Mouse (Mus musculus): ENCODE measurements around the gene Nbea. TPM values are rescaled to one million over a fixed set of nuclear protein-coding genes. Genes with fewer than 3 reads are reported as not detected.

The Nbea gene
- polyA plus RNA-seq, 1 experiment from 2014 or later = 0.59 TPM

DNA sequence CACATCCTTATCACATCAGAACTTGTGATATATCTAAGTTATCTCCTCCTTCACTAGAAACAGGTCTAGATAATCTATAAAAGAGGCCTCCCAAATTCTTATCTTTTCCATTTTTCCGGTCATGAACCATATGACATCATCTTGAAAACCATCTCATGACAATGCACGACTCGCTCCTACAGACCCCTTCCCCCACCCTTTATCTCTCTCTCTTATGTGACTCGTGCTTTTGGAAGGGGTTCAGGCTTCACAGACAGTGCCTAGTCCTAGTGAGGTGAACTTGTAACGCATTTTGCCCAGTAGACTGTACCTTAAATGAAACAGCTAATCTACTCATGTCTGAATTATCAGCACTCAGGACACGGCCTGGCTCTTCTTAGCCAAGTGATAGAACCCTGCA, 481.9 kb downstream of the Nbea start:
- Histone ChIP-seq H3K36me3 (ENCODE audit: control insufficient read depth, insufficient read depth) (no peaks in the 10 kb centered on the region), H3K4me1 (ENCODE audit: control insufficient read depth, low read depth, low read length) (no peaks in the 10 kb centered on the region), H3K4me2 (ENCODE audit: low read depth, low read length) (no peak overlapping the region), H3K27me3 (ENCODE audit: control insufficient read depth, insufficient read depth, low read depth, low read length) (no peaks in the 10 kb centered on the region), H3K4me3 (ENCODE audit: low read depth, low read length) (no peak overlapping the region), H3K9ac (ENCODE audit: low read depth, low read length) (no peak overlapping the region), H3K27ac (ENCODE audit: low read length) (no peak overlapping the region), H3K9me3 (replicated peaks; ENCODE audit: control insufficient read depth, low read length) (no peaks in the 10 kb centered on the region)
- ATAC-seq (ENCODE audit: low read depth) = no peak
- 36% methylated on average over 6 of the region's 6 CpGs for WGBS (ENCODE audit: insufficient replicate concordance)

DNA sequence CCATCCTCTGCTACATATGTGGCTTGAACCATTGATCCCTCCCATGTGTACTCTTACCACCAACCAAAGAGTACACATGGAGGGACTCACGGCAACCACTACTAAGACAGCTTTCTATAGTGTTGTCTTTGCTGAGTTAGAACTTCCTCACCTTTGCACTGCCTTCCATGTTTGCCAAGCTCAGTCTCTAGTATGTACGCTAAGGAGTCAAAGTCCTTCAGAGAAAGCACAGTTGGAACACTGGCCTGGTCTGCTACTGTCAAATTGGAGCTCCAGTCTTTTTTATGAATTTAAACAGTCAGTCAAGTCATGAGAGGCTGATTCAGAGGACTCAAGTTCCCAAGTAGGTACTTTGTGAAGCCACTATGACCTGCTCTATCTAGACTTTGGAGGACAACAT, 486.3 kb downstream of the Nbea start:
- Histone ChIP-seq H3K36me3 (ENCODE audit: control insufficient read depth, insufficient read depth) (no peaks in the 10 kb centered on the region), H3K27me3 (ENCODE audit: control insufficient read depth, insufficient read depth, low read depth, low read length) (no peaks in the 10 kb centered on the region), H3K4me2 (ENCODE audit: low read depth, low read length) (no peak overlapping the region), H3K4me1 (ENCODE audit: control insufficient read depth, low read depth, low read length) (no peaks in the 10 kb centered on the region), H3K27ac (ENCODE audit: low read length) (no peak overlapping the region), H3K9me3 (replicated peaks; ENCODE audit: control insufficient read depth, low read length) (no peaks in the 10 kb centered on the region), H3K4me3 (ENCODE audit: low read depth, low read length) (no peak overlapping the region), H3K9ac (ENCODE audit: low read depth, low read length) (no peak overlapping the region)
- no peak for ATAC-seq (ENCODE audit: low read depth)
- WGBS (ENCODE audit: insufficient replicate concordance) = 61% methylated on average over 2 of the region's 2 CpGs

DNA sequence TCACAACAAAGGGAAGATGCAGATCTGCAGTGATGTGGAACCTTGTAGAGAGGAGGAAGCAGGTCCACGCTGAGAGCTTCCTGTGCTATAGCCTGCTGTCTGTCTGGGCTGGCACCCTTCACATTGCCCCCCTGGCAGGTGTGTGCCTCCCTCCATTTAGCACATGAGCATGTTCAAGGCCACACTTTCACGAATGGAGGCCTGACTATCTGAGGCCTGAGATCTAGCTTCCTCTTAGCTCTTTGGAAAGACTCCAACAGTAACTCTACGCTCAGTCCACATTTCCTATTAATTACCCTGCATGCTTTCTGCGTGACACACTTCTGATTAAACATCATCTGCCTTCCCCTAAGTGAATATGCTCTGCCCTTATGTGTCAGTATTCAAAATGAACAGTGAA, 490.4 kb downstream of the Nbea start:
- no peak for ATAC-seq (ENCODE audit: low read depth)
- 40% methylated on average over 4 of the region's 4 CpGs for WGBS (ENCODE audit: insufficient replicate concordance)

DNA sequence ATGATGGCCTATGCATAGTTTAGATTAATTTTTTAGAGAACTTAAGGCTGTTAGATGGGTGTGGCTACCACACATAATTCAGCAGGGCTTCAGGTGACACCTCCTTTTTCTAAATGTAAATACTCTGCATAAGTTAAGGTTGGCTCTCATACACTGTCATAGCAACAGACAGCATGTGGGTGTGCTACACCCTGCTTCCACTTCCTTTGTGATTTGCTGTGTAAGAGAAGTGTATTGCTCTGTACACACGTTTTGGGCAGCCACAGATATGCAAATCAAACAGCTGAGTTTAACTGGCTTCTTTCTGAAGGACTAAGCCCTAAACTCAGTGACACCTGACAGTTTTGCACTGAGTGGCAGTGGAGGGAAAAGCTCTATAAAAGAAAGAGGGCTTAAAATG, 495.4 kb downstream of the Nbea start:
- Histone ChIP-seq H3K9ac (ENCODE audit: low read depth, low read length) (no peak overlapping the region), H3K4me1 (ENCODE audit: control insufficient read depth, low read depth, low read length) (no peaks in the 10 kb centered on the region), H3K9me3 (replicated peaks; ENCODE audit: control insufficient read depth, low read length) (no peaks in the 10 kb centered on the region), H3K36me3 (ENCODE audit: control insufficient read depth, insufficient read depth) (no peaks in the 10 kb centered on the region), H3K4me2 (ENCODE audit: low read depth, low read length) (no peak overlapping the region), H3K4me3 (ENCODE audit: low read depth, low read length) (no peak overlapping the region), H3K27me3 (ENCODE audit: control insufficient read depth, insufficient read depth, low read depth, low read length) (no peaks in the 10 kb centered on the region), H3K27ac (ENCODE audit: low read length) (no peak overlapping the region)
- 5% methylated on average over 1 of the region's 1 CpGs for WGBS (ENCODE audit: insufficient replicate concordance)
- ATAC-seq (ENCODE audit: low read depth) = no peak

More for the DNA sequence above, 490.4 kb downstream of the Nbea start:
- Histone ChIP-seq H3K27me3 (ENCODE audit: control insufficient read depth, insufficient read depth, low read depth, low read length) (no peaks in the 10 kb centered on the region), H3K9ac (ENCODE audit: low read depth, low read length) (no peak overlapping the region), H3K4me1 (ENCODE audit: control insufficient read depth, low read depth, low read length) (no peaks in the 10 kb centered on the region), H3K4me3 (ENCODE audit: low read depth, low read length) (no peak overlapping the region), H3K4me2 (ENCODE audit: low read depth, low read length) (no peak overlapping the region), H3K36me3 (ENCODE audit: control insufficient read depth, insufficient read depth) (no peaks in the 10 kb centered on the region), H3K27ac (ENCODE audit: low read length) (no peak overlapping the region), H3K9me3 (replicated peaks; ENCODE audit: control insufficient read depth, low read length) (no peaks in the 10 kb centered on the region)

DNA sequence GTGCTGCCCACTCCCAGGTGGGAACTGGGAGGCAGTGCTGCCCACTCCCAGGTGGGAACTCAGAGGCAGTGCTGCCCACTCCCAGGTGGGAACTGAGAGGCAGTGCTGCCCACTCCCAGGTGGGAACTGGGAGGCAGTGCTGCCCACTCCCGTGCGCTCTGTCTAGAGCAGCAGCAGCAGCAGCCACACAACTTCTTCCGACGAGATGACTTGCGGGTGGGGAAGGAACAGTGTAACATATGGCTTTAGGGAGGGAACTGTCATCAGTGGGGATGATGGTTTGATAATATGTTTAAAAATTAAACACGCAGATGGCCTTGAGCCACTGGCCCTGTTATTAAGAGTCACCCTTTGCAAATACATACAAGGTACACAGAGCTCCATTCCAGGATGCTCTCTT, 496.5 kb downstream of the Nbea start:
- H3K4me1 ChIP-seq (ENCODE audit: control insufficient read depth, low read depth, low read length) = no peaks in the 10 kb centered on the region
- no peak for ATAC-seq (ENCODE audit: low read depth)
- H3K4me2 ChIP-seq (ENCODE audit: low read depth, low read length) = no peak overlapping the region
- WGBS (ENCODE audit: insufficient replicate concordance) = 70% methylated on average over 6 of the region's 6 CpGs
- no peaks in the 10 kb centered on the region for H3K27me3 ChIP-seq (ENCODE audit: control insufficient read depth, insufficient read depth, low read depth, low read length)
- H3K36me3 ChIP-seq (ENCODE audit: control insufficient read depth, insufficient read depth) = no peaks in the 10 kb centered on the region
- H3K9ac ChIP-seq (ENCODE audit: low read depth, low read length) = no peak overlapping the region
- no peak overlapping the region for H3K4me3 ChIP-seq (ENCODE audit: low read depth, low read length)
- no peaks in the 10 kb centered on the region for H3K9me3 ChIP-seq (replicated peaks; ENCODE audit: control insufficient read depth, low read length)
- no peak overlapping the region for H3K27ac ChIP-seq (ENCODE audit: low read length)

DNA sequence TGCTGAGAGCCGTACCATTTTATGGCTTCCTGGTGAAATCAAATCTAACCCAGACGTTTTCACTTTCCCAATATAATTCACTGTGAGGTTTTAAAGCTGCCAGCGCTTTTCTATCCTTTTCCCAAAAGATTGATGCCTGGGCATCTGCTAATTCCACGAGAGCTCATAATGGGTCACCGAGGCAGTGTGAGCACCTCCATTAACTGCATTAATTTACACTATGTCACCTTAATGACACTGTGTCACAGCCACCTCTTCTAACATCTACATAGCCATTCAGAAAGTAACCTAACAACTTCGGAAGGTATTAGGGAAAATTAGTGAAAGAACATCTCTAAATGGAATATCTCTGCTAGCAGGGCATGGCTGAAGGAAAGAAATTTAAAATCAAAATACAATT, 497.9 kb downstream of the Nbea start:
- WGBS (ENCODE audit: insufficient replicate concordance) = 57% methylated on average over 6 of the region's 6 CpGs

DNA sequence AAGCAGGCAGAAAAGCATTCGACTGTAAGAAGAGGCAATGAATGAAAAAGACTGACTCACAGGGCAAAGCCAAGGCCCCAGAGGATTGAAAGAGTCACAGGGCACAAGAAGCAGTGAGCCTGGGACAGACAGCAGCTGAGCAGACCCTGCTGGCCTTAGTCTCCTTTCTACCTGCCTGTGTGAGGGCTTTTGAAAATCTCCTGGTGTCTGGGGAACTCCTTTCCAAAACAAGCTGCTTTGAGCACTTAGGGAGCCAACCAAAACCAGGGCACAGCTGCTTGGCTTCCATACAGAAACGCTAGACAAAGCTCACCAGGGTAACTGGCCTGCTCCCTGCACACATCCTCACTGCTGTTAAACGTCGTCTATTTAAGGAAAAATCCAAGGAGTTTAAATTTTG, 498.6 kb downstream of the Nbea start:
- ATAC-seq (ENCODE audit: low read depth) = no peak
- H3K4me3 ChIP-seq (ENCODE audit: low read depth, low read length) = no peak overlapping the region
- H3K36me3 ChIP-seq (ENCODE audit: control insufficient read depth, insufficient read depth) = no peaks in the 10 kb centered on the region
- H3K9ac ChIP-seq (ENCODE audit: low read depth, low read length) = no peak overlapping the region
- WGBS (ENCODE audit: insufficient replicate concordance) = 62% methylated on average over 4 of the region's 4 CpGs
- no peaks in the 10 kb centered on the region for H3K4me1 ChIP-seq (ENCODE audit: control insufficient read depth, low read depth, low read length)
- no peaks in the 10 kb centered on the region for H3K27me3 ChIP-seq (ENCODE audit: control insufficient read depth, insufficient read depth, low read depth, low read length)
- H3K27ac ChIP-seq (ENCODE audit: low read length) = no peak overlapping the region
- no peak overlapping the region for H3K4me2 ChIP-seq (ENCODE audit: low read depth, low read length)
- no peaks in the 10 kb centered on the region for H3K9me3 ChIP-seq (replicated peaks; ENCODE audit: control insufficient read depth, low read length)

More for the DNA sequence above, 497.9 kb downstream of the Nbea start:
- H3K9me3 ChIP-seq (replicated peaks; ENCODE audit: control insufficient read depth, low read length) = no peaks in the 10 kb centered on the region
- no peaks in the 10 kb centered on the region for H3K36me3 ChIP-seq (ENCODE audit: control insufficient read depth, insufficient read depth)
- no peak overlapping the region for H3K27ac ChIP-seq (ENCODE audit: low read length)
- H3K9ac ChIP-seq (ENCODE audit: low read depth, low read length) = no peak overlapping the region
- H3K27me3 ChIP-seq (ENCODE audit: control insufficient read depth, insufficient read depth, low read depth, low read length) = no peaks in the 10 kb centered on the region
- H3K4me3 ChIP-seq (ENCODE audit: low read depth, low read length) = no peak overlapping the region
- no peak for ATAC-seq (ENCODE audit: low read depth)
- no peaks in the 10 kb centered on the region for H3K4me1 ChIP-seq (ENCODE audit: control insufficient read depth, low read depth, low read length)
- H3K4me2 ChIP-seq (ENCODE audit: low read depth, low read length) = no peak overlapping the region

DNA sequence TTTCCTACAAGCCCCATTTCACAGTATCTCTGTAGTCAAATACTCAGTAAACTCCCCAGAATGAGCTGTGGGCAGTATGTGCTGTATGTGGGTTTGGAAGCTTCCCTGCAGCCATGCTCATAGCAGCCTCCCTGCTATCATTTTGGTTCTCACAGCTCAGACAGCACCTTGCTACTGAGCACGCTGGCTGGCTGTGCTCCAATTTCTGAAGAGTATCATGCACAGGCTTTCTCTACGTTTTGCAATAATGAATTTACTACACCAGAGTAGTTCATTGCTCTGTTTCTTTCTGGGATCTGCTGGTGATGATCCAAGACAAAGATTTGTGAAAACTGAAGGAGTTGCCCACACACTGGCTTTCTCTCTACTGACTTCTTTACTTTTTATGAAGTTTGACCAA, 505.8 kb downstream of the Nbea start:
- H3K9me3 ChIP-seq (replicated peaks; ENCODE audit: control insufficient read depth, low read length) = no peaks in the 10 kb centered on the region
- H3K4me3 ChIP-seq (ENCODE audit: low read depth, low read length) = no peak overlapping the region
- no peak overlapping the region for H3K27ac ChIP-seq (ENCODE audit: low read length)
- H3K36me3 ChIP-seq (ENCODE audit: control insufficient read depth, insufficient read depth) = no peaks in the 10 kb centered on the region
- no peak for ATAC-seq (ENCODE audit: low read depth)
- H3K9ac ChIP-seq (ENCODE audit: low read depth, low read length) = no peak overlapping the region
- H3K27me3 ChIP-seq (ENCODE audit: control insufficient read depth, insufficient read depth, low read depth, low read length) = no peaks in the 10 kb centered on the region
- WGBS (ENCODE audit: insufficient replicate concordance) = 49% methylated on average over 2 of the region's 2 CpGs
- H3K4me2 ChIP-seq (ENCODE audit: low read depth, low read length) = no peak overlapping the region
- H3K4me1 ChIP-seq (ENCODE audit: control insufficient read depth, low read depth, low read length) = no peaks in the 10 kb centered on the region

DNA sequence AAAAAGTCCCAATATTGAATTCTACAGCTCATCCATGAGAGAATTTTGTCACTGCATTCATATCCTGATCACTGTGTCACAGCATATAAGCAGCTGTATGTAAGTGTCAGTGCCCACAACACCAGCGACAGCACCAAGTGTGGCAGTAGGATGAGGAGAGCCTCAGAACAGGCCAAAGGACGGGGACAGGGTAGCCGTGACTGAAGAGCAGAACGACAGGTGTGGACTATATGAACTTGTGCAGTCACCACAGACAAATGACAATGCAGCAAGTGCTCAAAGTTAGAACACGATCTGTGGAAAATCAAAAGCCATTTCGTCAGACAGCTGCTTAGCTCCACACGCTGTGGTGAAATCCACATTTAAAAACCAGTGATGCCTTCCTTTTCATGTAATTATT, 509.3 kb downstream of the Nbea start:
- H3K27ac ChIP-seq (ENCODE audit: low read length) = no peak overlapping the region
- ATAC-seq (ENCODE audit: low read depth) = no peak
- 67% methylated on average over 7 of the region's 7 CpGs for WGBS (ENCODE audit: insufficient replicate concordance)
- no peaks in the 10 kb centered on the region for H3K4me1 ChIP-seq (ENCODE audit: control insufficient read depth, low read depth, low read length)
- H3K9ac ChIP-seq (ENCODE audit: low read depth, low read length) = no peak overlapping the region
- no peak overlapping the region for H3K4me3 ChIP-seq (ENCODE audit: low read depth, low read length)
- H3K9me3 ChIP-seq (replicated peaks; ENCODE audit: control insufficient read depth, low read length) = no peaks in the 10 kb centered on the region
- no peaks in the 10 kb centered on the region for H3K36me3 ChIP-seq (ENCODE audit: control insufficient read depth, insufficient read depth)
- no peaks in the 10 kb centered on the region for H3K27me3 ChIP-seq (ENCODE audit: control insufficient read depth, insufficient read depth, low read depth, low read length)
- H3K4me2 ChIP-seq (ENCODE audit: low read depth, low read length) = no peak overlapping the region

DNA sequence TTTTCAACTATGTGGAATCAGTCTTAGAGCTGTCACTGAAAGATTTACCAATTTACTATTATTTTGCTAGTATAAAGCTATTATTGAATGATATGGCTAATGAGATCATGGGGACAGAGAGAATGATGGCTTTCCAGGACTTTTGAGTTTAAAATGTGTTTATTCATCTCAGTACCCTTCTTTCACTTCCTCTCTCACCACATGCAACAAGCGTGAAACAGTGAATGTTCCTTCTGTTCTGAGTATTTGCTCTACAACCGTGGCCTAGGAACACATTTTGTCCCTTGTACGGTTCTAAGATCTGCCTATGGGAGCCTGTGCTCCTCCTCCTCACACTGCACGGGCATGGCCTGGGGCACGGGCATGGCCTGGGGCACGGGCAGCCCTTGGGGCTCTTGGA, 516.5 kb downstream of the Nbea start:
- Histone ChIP-seq H3K4me2 (ENCODE audit: low read depth, low read length) (no peak overlapping the region), H3K9me3 (replicated peaks; ENCODE audit: control insufficient read depth, low read length) (no peaks in the 10 kb centered on the region), H3K36me3 (ENCODE audit: control insufficient read depth, insufficient read depth) (no peaks in the 10 kb centered on the region), H3K27me3 (ENCODE audit: control insufficient read depth, insufficient read depth, low read depth, low read length) (no peaks in the 10 kb centered on the region), H3K4me3 (ENCODE audit: low read depth, low read length) (no peak overlapping the region), H3K4me1 (ENCODE audit: control insufficient read depth, low read depth, low read length) (no peaks in the 10 kb centered on the region), H3K27ac (ENCODE audit: low read length) (no peak overlapping the region), H3K9ac (ENCODE audit: low read depth, low read length) (no peak overlapping the region)
- ATAC-seq (ENCODE audit: low read depth) = no peak
- WGBS (ENCODE audit: insufficient replicate concordance) = 66% methylated on average over 6 of the region's 6 CpGs

Data from liver, embryonic 16.5 days (tissue).